Mouse (Mus musculus) T-helper 1 cell (primary cell): ENCODE measurements around the gene Gpbp1l1.

ENCODE experiments used
- in situ Hi-C: fragments of 300-600 bp; cut with MboI, MseI; formaldehyde crosslinking; loops from one replicate; pipeline ENCODE4 v1.15.1; 2025; ENCODE audit warnings: high pct_unique_total_duplicates

Gene Gpbp1l1

DNA sequence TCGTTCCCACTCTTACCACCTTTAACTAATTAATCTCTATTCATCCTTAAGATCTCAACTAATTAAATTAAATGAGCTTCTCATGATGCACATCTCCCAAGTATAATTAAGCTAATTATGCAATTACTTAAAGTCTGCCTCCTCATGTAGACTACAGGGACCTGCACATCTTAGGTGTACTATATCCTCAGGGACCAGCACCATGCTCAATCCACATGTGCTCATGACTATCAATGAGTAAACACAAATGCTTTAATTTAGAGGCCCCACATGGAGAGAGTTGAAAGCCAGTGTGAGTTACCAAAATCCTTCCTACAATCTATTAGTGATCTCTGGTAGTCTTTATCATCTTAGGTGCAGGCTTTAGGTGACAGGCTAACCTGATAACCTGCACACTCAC is 77.7 kb downstream of the Gpbp1l1 start:
- in situ Hi-C loops, result no loop called here

DNA sequence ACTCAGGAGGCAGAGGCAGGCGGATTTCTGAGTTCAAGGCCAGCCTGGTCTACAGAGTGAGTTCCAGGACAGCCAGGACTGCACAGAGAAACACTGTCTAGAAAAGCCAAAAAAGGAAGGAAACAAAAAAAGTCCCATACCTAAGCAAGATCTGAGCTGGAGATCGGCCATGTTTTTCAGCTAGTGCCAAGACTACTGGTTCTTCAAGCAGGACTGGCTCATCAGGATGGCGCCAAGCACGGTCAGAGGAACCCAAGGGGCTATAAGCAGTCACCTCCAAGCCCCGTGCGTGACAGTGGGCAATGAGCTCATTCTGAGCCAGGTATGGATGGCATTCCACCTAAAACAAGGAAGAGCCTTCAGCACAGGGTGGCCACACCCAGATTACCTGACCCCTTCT is 81.4 kb downstream of the Gpbp1l1 start:
- in situ Hi-C loops, result no loop called here

DNA sequence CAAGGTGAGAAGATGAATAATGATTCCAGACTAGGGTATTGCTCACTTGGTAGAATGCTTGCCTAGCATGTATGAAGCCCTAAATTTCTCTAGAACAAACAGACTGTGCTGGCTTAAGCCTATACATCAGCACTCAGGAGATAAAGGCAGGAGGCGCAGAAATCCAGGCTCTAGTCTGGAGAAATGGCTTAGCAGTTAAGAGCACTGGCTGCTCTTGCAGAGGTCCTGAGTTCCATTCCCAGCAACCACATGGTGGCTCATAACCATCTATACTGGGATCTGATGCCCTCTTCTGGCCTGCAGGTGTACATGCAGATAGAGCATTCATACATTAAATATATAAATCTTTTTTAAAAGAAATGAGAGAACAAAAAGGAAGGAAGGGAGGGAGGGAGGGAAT is 84.6 kb downstream of the Gpbp1l1 start:
- in situ Hi-C loops, result loop anchor here (5.0 kb wide), 1 partner anchor 50 kb away; no protein-coding TSS in a partner anchor
